Mouse (Mus musculus) megakaryocyte-erythroid progenitor cell, adult 5 weeks (primary cell): ENCODE data around the gene Pnlip. TPM values are rescaled to one million over a fixed set of nuclear protein-coding genes. Genes with fewer than 3 reads are reported as not detected.

Source experiments
- polyA plus RNA-seq: library from polyadenylated mRNA; stranded (reverse); fragments of >175 nt; gene quantifications from 2 replicates; pipeline ENCODE4 v1.2.3, GENCODE M21; 2012

Gene Pnlip
- polyA plus RNA-seq = not detected in 2 replicates

DNA sequence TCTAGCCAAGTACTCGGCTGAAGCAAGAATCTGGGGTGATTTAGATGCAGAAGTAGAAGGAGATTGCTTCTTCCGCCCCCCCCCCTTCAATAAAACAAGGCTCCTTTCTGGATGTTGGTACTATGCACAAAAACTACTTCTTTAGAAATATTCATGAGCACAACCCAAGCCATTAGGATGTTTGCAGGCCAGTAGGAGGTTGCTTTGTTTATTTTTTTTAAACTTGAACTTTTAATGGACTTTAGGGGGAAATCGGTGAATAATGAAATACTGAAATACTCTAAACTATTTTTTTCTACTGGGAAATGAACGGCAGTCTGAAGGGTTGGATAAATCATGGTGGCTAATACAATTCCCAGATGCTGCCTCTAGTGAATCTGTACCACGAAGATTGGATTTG, at the start of gene Pnlip:
Pnlip (plus strand) TSS at position 301 of the 400 bp plus-strand sequence.

DNA sequence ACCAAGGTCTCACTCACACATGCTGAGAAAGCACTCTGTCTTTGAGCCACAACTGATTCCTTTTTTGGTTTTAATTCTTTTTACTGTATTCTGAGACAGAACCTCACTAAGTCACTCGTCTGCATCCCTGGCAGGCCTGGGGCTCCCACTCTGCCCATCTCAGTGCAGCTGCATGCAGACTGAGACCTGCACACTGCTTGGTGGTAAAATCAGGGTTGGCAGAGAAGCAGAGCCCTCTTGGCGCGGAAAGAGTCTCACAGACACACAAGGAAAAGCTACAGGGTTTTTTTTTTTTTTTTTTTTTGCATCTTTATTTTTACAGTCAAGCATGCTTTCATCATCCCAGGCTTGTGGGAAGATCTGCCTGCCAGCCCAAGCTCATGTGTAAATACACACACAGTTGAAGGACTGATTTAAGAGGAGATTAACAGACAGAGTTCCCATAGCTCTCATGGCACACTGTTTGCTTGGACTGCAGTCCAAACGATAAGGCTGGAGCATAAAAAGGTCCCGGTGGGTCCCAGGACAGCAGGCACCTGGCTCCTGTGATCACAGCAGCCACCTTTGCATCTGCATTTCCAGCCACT, 76.2 kb downstream of the Pnlip start, which contains the start of gene Pnliprp1:
Pnliprp1 (plus strand) TSS at position 443 of the 587 bp plus-strand sequence.

Other genes starting within 250 kb of the Pnlip start
- gene Gfra1, start 196.6 kb upstream of the Pnlip start, polyA plus RNA-seq = 0.68 and 1.9 TPM in 2 replicates
- gene Ccdc172, start 140.5 kb upstream of the Pnlip start, polyA plus RNA-seq = not detected in 2 replicates
- not detected in 2 replicates for gene Pnliprp1, start 76.4 kb downstream of the Pnlip start, polyA plus RNA-seq
- not detected in 2 replicates for gene Pnliprp2, start 107.2 kb downstream of the Pnlip start, polyA plus RNA-seq
- gene 1700019N19Rik, start 142.0 kb downstream of the Pnlip start, polyA plus RNA-seq = not detected in 2 replicates